Mouse (Mus musculus): ENCODE results near the gene Cpt1c.
"Not testable (repeated sequence)": the region's sequence is repeated elsewhere in the genome, so short reads cannot be mapped to it uniquely, and the experiment has no call there.

The Cpt1c gene

DNA sequence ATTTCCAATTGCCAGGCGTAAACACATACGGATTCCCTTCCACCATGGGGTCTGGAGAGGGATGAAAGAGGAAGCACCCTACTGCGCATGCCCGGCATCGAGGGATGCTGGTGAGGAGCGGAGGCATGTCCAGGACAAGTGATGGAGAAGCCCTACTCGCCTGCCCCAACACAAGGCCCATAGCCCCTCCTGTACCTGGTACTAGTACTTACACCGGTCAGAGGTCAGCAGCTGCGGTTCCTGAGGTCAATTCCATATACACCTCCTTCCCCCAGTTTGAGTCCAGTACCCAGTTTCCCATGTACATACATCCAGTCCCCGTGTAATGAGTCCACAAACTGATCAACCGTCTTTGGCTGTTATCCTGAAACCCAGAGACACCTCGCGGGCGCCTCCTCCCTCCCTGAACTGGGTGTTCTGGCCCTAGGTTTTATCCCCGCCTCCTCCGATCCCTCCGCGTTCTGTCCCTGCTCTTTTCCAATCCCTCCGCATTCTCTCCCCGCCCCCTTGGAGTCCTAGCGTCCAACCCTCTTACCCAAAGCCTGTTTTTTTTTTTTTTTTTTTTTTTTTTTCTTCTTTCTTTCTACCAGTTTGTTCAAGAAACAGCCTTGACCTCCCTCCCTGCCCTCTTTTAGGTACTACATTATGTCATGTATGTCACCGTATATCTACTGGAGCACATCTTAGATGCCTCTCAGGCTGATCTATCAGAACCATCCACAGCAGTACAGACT, at the start of gene Cpt1c:
Gene Cpt1c (minus strand): TSS at position 469 of the 734 bp plus-strand sequence.
- peak; percentile 92 for DNase-seq

DNA sequence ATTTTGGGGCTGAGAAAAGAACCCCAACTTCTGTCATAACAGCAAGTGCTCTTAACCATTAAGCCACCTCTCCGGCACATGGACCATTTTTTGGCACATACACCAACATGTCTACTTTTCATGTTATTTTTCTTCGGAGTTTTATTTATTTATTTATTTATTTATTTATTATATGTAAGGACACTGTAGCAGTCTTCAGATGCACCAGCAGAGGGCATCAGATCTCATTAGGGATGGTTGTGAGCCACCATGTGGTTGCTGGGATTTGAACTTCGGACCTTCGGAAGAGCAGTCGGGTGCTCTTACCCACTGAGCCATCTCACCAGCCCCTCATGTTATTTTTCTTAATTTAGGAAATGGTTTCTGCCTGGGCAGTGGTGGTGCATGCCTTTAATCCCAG, 49.1 kb upstream of the Cpt1c start:
- not testable (repeated sequence) for DNase-seq

DNA sequence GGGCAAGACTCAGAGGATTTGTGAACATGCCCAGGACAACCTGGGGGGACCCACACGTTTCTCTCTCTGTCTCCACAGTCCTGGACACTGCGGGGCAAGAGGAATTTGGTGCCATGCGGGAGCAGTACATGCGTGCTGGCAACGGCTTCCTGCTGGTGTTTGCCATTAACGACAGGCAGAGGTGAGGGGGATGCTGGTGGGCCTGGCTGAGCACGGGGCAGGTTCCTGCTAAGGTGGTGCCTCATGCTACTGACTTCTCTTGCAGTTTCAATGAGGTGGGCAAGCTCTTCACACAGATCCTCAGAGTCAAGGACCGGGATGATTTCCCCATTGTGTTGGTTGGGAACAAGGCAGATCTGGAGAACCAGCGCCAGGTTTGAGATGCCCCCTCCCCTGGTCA, 45.6 kb upstream of the Cpt1c start:
- no peak for DNase-seq

DNA sequence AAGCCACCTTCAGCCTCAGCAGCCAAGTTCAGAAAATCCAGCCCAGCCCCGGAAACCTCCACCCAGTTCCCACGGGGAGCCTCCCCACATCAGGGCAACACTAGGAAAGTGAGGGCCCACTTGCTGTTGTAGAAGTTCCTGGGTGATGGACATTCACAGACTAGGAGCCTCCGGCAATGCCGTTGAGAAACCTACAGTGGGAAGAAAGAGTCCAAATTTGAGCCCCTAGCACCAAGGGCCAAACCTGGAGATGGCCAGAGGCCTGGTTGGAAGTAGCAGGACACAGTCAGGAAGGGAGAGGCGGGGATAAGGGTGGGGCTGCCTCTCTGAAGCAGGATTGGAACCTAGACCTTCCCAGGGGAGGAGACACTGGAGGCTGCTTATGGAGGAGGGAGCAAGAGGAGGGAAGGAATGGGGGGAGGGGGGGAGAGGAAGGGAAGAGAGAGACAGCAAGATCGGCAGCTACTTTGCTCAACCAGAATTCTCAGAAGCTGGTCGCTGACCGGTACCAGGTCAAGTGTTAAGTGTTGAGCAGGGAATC, 44.5 kb upstream of the Cpt1c start:
- DNase-seq = no peak

DNA sequence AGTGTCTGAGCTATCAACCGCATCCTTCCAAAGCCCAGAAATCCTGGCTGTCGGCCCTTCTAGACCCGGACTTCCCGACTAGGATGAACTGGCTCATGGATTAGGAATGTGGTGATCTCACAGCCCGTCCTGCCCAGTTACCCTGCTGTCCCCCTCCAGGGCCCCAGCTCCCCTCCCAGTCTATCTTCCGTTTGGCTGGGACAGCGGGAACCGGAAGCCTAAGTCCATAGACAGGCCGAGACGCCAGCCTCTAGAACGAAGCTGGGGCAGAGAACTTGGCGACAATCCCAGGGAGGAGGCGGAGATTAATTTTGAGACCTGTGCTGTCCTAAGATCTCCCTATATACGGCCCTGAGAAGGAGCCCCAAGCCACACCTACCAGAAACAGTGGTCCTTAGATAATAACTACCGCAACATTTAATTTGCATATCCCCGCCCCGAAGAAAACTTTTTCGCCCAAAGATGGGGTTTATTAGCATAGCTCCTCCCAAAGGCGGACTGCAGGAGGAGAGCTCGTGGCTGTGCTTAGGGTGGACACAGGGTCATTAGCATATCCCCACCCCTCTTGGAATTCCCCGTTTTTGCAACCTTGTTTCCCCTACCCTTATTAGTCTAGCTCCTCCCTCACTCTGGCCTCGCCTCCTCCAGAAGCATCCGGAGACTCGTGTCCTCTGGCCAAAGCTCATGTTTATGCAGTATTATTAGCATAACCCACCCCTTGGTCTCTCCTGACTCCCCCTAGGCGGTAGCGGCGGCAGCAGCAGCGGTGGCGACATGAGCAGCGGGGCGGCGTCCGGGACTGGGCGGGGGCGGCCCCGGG, 42.8 kb upstream of the Cpt1c start, which contains the start of gene Rras:
Gene Rras (plus strand): TSS at position 720 of the 820 bp plus-strand sequence.
- peak; percentile 97 for DNase-seq

DNA sequence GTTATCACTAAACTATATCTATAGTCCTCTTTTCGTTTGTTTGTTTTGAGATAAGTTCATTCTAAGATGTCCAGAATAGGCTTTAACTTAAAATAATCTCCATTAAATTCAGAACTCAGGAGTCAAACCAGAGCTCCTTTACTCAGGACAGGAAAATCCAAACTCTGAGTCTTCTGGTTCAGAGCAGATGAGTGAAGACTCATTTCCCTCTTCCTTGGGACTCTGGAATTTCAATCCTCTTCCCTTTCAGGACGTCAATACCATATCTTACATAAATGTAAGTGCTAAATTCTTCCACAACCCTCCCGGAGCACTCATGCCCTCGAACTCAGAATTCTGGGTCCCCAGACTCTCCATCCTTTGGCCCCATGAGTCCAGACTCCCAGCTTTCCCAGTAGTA, 42.1 kb upstream of the Cpt1c start:
- DNase-seq = no peak

DNA sequence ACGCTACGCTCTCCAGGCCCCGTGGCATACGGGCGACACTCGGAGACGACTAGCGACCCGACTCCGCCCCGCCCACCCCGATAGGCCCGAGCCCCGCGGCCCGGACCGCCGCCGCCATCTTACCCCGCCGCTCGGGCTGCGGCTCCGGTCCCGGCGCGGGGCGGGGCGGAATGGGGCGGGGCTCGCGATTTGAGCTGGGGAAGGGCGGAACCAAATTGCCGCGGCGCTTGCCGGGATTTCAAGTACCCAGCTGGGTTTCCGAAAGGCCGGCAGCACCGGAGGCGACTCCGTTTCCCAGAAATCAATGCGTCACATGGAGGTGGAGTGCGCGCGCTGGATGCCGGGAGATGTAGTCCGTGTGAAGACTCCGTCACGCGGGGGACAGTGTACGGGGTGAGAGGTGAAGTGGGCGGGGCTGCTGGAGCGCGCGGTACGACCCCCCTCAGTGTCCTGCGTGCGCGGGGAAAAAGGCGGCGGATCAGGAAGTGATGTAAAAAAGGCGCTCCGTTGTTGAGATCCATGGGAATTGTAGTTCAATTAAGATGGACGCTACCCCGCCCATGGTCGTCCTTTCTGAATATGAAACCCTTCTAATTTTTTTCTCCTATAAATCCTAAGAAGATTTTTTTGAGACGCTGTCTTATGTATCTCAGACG, 41.4 kb upstream of the Cpt1c start, which contains the start of gene Scaf1:
Gene Scaf1 (minus strand): TSS at position 407 of the 656 bp plus-strand sequence.
- DNase-seq = peak; percentile 99

DNA sequence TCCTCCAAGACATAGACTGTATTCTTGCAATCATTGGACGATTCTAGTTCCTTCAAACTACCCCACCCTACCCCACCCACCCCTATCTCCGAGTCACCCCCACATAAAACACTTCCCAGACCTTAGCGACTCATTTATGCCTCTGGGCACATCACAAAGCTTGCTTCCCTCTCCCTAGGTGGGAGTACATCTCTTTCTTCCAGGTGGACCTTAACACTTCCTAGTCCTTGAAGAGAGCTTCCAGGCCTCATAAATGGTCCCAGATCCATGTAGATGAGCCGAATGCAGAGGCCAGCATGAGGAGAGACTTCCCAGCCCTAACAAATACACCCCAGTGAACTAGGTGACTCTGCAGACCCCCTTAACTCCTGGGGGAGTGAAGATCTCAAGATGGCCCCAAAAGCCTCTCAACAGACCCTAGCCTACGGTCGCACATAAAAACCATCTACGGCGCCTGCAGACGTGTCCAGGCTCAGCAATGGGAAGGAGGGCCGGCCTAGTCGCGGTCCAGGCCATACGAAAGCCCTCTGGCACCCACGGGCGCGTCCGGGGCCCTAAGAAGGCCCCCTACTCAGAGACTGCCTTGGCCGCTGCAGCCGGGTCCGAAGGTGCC, 40.8 kb upstream of the Cpt1c start:
- no peak for DNase-seq

DNA sequence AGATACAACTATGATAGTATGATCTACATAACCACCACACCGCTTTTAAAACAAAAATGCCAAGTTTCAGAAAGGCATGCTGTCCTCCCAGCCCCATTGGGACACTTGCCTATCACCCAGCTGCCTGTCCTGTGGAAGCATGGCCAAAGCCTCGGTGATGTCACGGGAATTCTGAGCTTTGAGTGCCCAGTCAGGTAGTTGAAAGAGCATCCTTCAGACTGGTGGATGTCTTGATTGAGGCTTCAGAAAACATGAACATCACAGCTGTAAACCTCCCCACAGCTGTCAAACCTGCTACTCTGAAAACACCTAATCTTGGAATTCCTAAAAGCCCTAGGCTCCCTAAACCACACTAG, 39.4 kb upstream of the Cpt1c start:
- DNase-seq = no peak

DNA sequence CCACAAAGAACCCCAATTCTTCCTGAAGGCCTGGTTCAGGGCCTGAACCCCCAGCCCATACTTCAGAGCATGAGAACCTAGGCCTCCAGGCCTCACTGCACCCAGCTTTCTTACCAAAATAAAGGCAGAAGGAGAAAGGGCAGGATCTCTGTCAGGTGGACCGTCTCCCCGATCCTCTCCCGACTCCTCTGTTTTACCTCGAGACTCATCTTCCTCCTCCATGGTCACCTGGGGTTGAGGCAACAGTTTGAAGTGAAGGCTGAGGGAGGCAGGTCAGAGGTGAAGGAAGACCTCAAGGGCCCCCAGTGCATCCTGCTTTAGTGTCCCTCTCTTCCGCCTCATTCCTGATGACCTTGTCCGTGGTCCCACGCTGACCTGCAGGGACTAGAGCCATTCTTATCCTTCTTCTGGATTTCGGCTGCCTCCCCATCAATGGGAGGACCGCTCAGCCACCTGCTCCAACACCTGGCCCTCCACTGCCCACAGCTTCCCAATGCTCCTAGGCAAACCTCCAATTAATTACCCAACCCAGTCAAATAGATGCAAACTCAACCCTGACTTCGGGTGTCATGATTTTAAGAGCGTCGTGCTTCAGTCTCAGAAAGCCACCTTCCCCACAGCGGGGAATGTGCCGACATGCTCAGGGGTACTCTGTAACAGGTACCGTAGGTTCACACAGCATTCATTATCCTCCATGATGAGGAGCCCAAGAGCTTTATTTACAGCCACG, 38.9 kb upstream of the Cpt1c start:
- no peak for DNase-seq

DNA sequence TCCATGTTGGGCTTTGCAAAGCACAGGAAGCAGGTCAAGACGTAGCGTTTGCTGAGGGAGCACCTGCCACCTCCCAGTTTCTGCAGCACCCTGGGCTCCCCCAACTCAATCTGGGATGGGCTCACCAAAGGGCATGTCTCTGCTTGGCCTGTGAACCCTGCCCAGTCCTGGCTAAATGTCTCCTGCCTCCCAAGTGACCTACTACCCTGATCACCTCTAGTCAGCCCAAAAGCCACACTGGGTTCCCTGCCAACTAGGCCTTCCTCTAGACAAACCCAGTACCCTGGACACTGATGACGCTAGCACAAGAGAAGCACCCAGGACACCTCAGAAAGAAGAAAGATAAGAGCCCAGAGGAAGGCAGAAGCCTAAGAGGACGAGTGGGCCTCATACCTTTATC, 38.2 kb upstream of the Cpt1c start:
- no peak for DNase-seq

DNA sequence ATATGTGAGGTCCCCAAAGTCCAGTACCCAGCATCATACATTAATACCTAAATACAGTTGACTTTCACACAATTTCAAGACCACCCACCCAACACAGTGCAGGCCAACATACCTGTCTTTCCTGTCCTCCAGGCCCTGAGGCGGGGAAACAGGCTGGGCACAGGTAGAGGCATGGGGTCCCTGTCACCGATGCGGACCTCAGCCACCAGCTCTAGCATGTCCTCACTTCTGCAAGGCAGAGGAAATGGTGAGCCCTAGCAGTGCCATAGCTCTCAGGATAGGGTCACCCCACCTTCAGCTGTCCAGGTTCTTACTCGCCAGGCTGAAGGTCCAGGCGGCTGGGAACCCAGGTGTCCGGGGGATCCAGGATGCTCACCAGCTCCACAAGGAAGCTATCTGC, 37.4 kb upstream of the Cpt1c start:
- DNase-seq = no peak

DNA sequence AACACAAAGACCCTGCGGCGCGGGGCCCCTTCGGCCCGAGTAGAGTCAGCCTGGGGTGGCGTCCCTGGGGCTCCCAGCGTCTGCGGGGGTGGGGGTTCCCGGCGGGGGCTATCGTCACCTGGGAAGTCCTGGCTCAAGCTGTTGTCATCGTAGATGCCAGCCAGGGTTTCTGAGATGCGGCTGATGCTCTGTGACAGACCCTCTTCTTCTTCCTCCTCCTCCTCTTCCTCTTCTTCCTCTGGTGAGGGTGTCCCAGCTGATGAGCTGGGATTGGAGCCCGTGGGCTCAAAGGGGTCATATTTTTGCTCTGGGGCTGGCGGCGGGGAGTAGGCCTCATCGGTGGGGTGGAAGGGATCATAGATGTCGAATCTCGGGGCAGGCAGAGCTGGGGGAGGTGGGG, 33.8 kb upstream of the Cpt1c start:
- DNase-seq = no peak

DNA sequence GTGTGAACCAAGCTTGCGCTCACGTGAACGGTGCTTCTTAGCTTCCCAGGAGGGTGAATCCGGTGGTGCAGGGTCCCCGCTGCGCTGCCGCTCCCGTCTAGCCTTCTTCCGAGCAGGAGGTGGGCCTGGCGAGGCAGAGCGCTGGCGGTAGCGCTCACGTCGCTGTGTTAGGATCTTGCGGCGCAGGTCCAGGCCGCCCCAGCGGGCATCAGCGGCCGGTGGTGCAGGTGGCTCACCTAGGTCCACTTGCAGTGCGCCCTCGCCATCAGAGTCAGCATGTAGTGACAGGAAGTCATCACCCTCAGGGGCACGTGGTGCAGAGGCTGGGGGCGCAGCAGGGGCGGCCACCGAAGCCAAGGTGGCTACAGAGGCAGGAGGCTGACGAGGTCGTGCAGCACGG, 33.2 kb upstream of the Cpt1c start:
- DNase-seq = no peak

DNA sequence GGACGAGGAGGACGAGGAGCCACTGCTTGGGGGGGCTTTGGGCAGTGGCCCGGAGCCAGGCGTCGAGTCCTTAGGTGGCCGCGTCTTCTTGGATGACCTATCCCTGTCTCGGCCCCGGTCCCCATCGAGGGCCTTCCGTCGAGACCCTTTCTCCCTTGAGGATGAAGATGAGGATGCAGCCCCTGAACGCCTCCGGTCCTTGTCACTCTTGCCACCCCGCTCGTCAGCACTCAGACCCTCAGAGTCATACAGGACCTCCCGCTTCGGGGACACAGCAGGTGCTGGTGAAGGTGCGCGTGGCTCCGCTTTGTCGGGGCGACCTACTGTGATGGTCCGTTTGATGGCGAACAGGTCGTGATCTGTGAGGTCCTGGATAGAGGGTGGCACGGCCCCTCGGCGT, 32.5 kb upstream of the Cpt1c start:
- DNase-seq = no peak

DNA sequence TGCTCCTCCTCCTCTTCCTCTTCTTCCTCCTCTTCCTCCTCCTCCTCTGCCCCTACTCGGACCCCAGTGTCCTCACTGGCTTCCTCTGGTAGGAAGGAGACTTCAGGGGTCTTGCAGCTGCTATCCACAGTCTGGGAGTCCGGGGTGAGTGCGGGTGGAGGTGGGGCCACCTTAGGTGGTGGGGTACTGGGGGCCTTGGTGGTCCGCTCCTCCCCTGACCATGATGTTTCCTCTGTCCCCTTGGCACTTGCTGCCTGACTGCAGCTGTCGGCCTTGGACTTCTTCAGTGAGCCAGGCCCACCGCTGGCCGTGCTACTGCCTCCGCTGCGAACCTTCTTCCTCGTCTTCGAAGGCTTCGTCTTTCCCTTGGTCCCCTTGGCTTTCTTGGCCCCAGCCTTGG, 31.9 kb upstream of the Cpt1c start:
- DNase-seq = no peak

DNA sequence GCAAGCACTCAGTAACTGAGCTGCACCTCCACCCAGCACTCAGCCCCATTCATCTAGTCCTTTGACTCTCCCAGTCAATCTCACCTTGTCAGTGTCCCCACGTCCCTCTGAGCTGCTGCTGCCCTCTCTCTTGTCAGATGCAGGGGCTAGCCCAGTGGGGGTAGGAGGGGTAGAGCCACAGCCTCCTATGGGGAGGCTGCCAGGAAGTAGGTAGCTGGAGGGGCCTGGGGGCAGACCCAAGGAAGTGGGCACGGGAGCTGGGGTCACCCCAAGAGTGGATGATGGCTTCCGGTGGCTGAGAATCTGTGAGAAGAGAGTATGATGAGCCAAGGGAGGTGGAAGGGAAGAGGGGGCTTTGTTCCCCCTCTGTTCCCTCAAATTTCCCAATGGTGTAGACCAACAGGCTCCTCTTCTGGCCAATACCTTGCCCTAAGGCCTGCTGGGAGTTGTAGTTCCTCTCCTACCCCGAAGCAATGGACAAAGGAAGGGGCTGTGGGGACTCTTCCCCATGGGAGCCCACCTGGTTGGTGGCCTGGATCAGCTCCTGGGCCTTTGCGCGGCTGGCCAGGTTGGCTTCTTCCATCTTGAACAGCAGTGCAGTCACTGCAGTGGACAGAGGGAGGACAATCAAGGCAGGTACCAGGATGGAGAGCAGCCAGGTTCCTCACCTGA, 30.8 kb upstream of the Cpt1c start:
- DNase-seq = no peak

DNA sequence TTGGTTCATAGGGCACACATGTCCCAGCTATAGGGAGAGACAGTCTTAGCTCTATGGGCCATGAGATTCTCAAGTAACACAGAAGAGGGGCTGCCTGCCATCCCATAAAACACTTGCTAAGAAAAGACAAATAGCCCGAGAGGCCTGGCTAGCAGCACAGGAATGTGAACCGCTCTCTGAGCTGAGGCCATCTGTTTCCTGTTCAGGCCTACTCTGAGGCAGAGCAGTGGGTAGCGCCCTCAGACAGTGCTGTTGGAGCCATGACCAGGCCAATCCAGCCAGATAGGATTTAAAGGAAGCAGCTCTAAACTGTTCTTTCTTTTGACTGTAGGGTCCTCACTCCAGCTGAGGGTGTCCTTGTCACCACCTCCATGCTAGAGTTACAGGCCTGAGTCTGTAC, 29.9 kb upstream of the Cpt1c start:
- DNase-seq = peak; percentile 28

DNA sequence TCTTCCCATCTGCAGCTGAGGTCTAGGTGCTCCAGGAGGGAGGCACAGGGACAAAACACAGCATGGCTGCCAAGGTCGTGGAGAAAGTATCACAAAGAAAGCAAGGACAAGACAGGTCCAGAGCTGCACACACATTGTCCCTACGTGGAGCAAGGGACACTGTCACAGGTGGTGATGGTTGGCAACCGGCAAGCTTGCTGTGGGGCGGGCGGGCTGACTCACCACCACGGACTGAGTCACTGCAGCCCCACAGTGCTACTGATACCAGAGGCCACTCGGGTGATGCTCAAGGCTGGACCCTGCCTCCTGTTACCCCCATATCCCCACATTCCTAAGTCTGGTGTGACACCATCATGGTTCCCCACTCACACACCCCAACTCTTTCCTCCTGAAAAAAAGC, 27.8 kb upstream of the Cpt1c start:
- DNase-seq = no peak

DNA sequence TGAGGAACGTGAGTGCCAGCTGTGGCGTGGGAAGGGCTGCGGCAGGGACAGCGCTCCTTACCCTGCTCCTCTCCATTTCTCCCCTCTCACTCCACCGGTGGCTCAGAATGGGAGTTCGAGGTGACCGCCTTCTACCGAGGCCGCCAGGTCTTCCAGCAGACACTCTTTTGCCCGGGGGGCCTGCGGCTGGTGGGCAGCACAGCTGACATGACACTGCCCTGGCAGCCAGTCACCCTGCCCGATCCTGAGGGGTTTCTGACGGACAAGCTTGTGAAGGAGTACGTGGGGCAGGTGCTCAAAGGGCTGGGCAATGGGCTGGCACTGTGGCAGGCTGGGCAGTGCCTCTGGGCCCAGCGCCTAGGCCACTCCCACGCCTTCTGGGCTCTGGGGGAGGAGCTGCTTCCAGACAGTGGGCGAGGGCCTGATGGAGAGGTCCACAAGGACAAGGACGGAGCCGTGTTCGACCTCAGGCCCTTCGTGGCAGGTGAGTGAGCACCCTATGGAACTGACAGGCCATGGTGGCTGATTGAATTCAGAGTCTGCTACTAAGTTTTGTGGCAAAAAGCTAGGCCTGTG, 26.0 kb upstream of the Cpt1c start:
- DNase-seq = no peak

DNA sequence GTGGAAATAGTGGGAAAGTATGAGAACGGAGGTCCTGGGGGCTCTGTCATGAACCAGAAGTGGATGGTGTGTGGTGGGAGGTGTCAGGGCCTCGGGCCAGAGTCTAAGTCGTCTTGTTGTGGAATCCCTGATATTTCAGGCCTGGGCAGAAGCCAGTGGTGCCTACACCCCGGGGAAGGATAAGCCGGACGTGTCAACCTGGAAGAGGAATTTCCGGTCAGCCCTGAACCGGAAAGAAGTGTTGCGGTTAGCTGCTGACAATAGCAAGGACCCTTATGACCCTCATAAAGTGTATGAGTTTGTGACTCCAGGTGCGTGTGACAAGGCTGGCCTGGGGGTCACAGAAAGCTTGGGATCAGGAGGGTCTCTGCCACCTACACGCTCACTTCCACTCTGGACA, 25.1 kb upstream of the Cpt1c start:
- no peak for DNase-seq
